Mouse (Mus musculus): ENCODE data around the gene Dcaf5. TPM values are rescaled to one million over a fixed set of nuclear protein-coding genes. Genes with fewer than 3 reads are reported as not detected.

Dcaf5 gene
- polyA plus RNA-seq, 1 experiment: 19.9 TPM

DNA sequence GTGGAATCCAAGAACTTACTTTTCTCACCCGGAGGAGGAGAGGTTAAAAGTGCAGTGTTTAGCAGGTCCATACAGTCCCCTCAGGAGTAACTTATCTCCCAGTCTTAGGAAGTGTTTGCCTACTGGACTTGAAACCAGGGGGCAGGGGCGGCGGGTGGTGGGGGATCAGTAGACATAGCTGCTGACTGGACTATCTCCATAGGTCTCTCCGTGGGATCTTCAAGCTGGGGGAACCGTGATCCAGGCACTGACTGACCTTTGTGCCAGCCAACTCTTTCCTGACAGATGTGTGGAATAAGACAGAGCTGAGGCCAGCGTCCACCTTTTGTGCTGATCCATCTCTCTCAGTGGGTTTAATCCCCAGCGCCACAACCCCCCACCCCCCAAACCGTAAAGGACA, 105.6 kb downstream of the Dcaf5 start:
- Histone ChIP-seq H3K4me1 (ENCODE audit: control insufficient read depth, insufficient read depth, low read length) (0 out of 2 replicates have a peak, but pooled peaks cover 2% of the 10 kb centered on the region), H3K4me3 (replicated peaks; ENCODE audit: extremely low read depth, low read depth, low read length) (no peak overlapping the region)
- TF ChIP-seq CTCF (IDR thresholded peaks at IDR 0.05; ENCODE audit: insufficient read depth, low read length): no peak
- WGBS: 77% methylated on average over 8 of the region's 8 CpGs
- no peak for DNase-seq

DNA sequence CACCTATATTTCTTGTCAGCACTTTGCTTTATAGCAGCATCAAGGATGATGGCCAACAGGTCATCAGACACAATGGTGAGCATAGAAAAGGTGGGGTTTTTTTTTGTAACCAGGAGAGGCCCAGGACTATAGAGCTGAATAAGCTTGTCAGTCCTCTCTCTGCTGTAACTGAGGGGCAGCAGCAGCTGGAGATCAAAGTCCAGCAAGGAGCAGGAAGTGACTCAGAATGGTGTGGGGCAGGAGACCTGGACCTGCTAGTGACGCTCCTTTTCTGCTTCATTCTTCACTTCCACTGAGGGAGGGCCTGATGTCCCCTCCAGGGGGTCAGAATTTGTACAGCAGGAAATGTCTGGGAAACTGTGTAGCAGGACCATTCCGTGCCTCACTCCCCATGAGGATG, 106.8 kb downstream of the Dcaf5 start:
- H3K4me3 ChIP-seq (replicated peaks; ENCODE audit: extremely low read depth, low read depth, low read length): no peak overlapping the region
- TF ChIP-seq POLR2A (IDR thresholded peaks at IDR 0.05; ENCODE audit: borderline replicate concordance, extremely low read depth, low read depth, low read length) (no peak), CTCF (IDR thresholded peaks at IDR 0.05; ENCODE audit: insufficient read depth, low read length) (no peak)
- no peak for DNase-seq
- 0 out of 2 replicates have a peak, but pooled peaks cover 2% of the 10 kb centered on the region for H3K4me1 ChIP-seq (ENCODE audit: control insufficient read depth, insufficient read depth, low read length)
- 49% methylated on average over 2 of the region's 2 CpGs for WGBS

DNA sequence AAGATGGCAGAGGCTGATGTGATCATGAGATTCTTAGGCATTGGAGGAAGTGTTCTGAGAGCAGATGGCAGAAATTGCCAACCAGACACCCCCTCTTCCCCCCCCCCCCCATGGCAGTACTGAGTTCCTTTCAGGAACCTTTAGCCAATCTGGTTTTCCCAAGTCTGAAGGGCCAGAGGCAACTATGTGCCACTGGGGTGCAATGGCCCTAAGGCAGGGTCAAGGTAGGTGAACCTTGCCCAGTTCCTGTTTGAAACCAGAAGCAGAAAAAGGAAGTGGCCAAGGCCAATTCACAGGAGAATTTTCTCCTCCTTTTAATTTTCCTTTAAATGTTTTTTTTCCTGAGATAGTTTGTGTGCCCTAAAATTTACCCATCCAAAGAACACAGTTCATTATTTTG, 110.4 kb downstream of the Dcaf5 start:
- no peaks in the 10 kb centered on the region for H3K4me1 ChIP-seq (ENCODE audit: control insufficient read depth, insufficient read depth, low read length)
- no peak for DNase-seq
- no peak overlapping the region for H3K4me3 ChIP-seq (replicated peaks; ENCODE audit: extremely low read depth, low read depth, low read length)
- TF ChIP-seq CTCF (IDR thresholded peaks at IDR 0.05; ENCODE audit: insufficient read depth, low read length) (no peak), POLR2A (IDR thresholded peaks at IDR 0.05; ENCODE audit: borderline replicate concordance, extremely low read depth, low read depth, low read length) (no peak)

DNA sequence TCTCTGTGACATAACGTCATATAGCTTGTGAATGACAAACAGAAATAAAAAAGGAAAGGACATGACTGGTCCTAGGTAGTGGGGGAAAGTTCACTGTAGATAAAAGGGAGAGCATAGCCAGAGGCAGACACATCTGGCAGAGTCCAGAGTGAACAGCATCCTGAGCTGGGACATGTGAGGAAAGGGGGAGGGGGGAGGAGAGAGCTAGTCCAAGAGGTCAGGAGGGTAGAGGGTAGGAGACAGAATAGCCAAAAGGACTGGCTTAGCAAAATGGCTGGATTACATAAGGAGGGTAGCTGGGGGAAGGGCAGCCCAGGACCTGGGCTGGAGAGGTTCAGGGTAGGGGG, 111.6 kb downstream of the Dcaf5 start:
- no peak for TF ChIP-seq CTCF (IDR thresholded peaks at IDR 0.05; ENCODE audit: insufficient read depth, low read length)
- no peak for TF ChIP-seq POLR2A (IDR thresholded peaks at IDR 0.05; ENCODE audit: borderline replicate concordance, extremely low read depth, low read depth, low read length)
- WGBS: 67% methylated on average over 1 of the region's 1 CpGs
- no peaks in the 10 kb centered on the region; the same call in 1 of the 2 replicates for H3K4me1 ChIP-seq (ENCODE audit: control insufficient read depth, insufficient read depth, low read length)
- no peak for DNase-seq
- H3K4me3 ChIP-seq (replicated peaks; ENCODE audit: extremely low read depth, low read depth, low read length): no peak overlapping the region

DNA sequence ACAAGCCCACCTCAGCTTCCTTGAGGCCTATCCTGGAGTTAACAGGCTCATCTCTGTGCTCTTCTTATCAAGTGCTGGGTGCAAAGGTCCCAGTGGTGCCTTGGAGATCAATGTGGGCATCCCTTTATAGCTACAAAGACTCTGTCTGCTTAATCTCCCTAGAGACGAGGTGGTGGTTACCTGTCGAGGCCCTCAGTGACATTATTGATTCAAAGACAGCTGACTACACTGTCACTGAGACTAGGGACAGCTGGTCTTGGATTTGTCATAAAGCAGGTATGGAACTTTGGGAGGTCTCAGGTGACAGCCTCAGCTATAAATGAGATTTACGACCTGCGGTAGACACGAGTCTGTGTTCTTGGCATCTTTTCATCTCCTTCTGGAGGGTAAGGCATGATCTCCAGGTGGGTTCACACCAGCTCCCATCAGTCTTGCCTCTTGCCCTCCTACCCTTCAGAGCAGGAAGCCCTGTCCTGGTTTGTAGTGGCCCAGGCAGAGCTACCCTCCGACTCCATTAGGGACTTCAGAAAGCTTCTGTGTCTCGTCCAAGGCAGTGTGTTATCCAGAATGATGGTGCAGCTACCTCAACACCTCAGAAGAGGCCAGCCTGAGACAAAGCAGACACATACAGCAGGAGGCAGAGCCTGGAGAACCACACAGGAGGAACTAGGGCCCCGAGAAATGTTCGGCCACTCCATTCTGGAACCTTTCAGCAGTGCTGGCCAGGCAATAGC, 112.2 kb downstream of the Dcaf5 start:
- Histone ChIP-seq H3K4me1 (ENCODE audit: control insufficient read depth, insufficient read depth, low read length) (no peaks in the 10 kb centered on the region; the same call in 1 of the 2 replicates), H3K4me3 (replicated peaks; ENCODE audit: extremely low read depth, low read depth, low read length) (no peak overlapping the region)
- TF ChIP-seq POLR2A (IDR thresholded peaks at IDR 0.05; ENCODE audit: borderline replicate concordance, extremely low read depth, low read depth, low read length): no peak
- no peak for TF ChIP-seq CTCF (IDR thresholded peaks at IDR 0.05; ENCODE audit: insufficient read depth, low read length)
- 85% methylated on average over 9 of the region's 9 CpGs for WGBS
- no peak for DNase-seq

DNA sequence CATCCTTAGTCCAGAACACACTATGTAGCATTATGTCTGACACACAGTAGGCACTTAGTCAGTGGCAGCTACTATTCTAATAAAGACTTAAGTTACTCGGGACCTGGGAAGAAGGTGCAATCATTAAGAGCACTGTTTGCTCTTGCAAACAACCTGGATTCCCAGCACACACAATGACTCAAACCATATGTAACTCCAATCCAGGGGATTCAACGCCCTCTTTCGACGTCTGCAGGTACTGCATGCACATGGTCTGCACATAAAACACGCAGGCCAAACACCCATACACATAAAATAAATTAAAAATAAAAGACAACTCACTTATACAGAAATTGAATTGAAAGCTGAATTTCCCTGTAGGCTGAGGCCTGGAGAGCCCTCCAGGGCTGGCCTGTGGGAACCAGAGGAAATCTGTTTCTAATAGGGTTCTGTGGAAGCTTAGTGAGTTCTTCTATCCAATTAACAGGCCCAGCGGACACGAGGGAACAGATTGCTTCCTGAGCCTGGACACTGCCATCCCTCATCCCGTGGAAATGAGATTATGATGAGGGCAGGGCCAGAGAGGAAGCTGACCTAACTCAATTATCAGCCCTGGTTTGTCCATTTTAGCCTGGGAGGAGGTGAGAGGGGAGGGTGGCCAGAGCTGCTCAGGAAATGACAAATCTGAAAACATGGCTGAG, 112.9 kb downstream of the Dcaf5 start:
- Histone ChIP-seq H3K4me1 (ENCODE audit: control insufficient read depth, insufficient read depth, low read length) (no peaks in the 10 kb centered on the region; the same call in 1 of the 2 replicates), H3K4me3 (replicated peaks; ENCODE audit: extremely low read depth, low read depth, low read length) (no peak overlapping the region)
- 64% methylated on average over 8 of the region's 8 CpGs for WGBS
- DNase-seq: no peak
- no peak for TF ChIP-seq CTCF (IDR thresholded peaks at IDR 0.05; ENCODE audit: insufficient read depth, low read length)
- TF ChIP-seq POLR2A (IDR thresholded peaks at IDR 0.05; ENCODE audit: borderline replicate concordance, extremely low read depth, low read depth, low read length): no peak

DNA sequence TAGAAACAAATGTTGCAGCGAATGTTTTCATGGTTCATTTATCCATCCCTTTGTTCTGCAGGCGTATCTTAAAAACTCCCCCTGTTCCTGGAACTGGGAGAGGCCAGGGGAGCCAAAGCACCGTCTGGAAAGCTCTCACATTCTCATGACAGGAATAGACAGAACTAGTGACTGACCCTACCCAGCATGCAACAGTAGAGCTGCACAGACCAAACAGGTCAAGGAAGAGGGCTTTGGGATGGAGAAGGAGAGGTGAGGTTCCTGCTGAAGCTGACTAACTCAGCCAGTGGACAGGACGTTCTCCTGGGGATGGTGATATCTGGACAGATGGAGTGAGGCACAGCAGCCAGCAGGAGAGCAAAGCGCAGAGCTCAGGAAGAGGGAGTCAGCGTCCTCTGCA, 113.9 kb downstream of the Dcaf5 start:
- Histone ChIP-seq H3K4me1 (ENCODE audit: control insufficient read depth, insufficient read depth, low read length) (no peaks in the 10 kb centered on the region; the same call in 1 of the 2 replicates), H3K4me3 (replicated peaks; ENCODE audit: extremely low read depth, low read depth, low read length) (no peak overlapping the region)
- 79% methylated on average over 6 of the region's 6 CpGs for WGBS
- DNase-seq: no peak
- TF ChIP-seq CTCF (IDR thresholded peaks at IDR 0.05; ENCODE audit: insufficient read depth, low read length): no peak
- TF ChIP-seq POLR2A (IDR thresholded peaks at IDR 0.05; ENCODE audit: borderline replicate concordance, extremely low read depth, low read depth, low read length): no peak

DNA sequence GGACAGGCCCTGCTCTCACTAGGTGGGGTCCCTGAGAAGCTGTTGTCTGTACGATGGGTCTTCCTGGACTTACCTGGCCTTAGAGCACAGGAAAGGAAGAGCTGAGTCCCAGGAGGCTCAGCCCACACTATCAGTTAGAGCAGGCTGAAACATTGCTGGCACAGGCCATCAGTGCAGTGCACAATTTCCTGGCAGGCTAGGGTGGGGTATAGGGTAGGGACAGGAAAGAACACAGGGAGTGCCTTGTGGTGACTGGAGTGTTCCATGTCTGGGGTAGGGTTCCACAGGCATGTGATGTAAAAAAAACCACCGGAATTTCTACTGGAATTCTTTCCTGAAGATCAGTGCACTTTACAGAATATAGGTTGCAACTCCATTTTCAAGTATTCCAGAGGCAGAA, 117.3 kb downstream of the Dcaf5 start:
- 55% methylated on average over 2 of the region's 2 CpGs for WGBS
- no peaks in the 10 kb centered on the region; the same call in 1 of the 2 replicates for H3K4me1 ChIP-seq (ENCODE audit: control insufficient read depth, insufficient read depth, low read length)
- DNase-seq: no peak

DNA sequence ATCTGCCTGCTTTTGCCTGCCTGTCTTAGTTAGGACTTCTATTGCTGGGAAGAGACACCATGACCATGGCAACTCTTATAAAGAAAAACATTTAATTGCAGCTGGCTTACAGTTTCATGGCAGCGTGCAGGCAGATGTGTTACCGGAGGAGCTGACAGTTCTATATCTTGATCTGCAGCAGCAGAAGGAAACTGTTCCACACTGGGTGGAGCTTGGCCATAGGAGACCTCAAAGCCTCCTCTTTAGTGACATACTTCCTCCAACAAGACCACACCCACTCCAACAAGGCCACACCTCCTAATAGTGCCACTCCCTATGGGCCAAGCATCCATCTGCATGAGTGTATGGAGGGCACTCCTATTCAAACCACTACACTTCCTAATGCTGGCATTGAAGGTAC, 121.1 kb downstream of the Dcaf5 start:
- H3K4me3 ChIP-seq (replicated peaks; ENCODE audit: extremely low read depth, low read depth, low read length): no peak overlapping the region
- H3K4me1 ChIP-seq (ENCODE audit: control insufficient read depth, insufficient read depth, low read length): no peaks in the 10 kb centered on the region; the same call in 1 of the 2 replicates
- no peak for DNase-seq
- WGBS: 81% methylated on average over 2 of the region's 2 CpGs
- TF ChIP-seq POLR2A (IDR thresholded peaks at IDR 0.05; ENCODE audit: borderline replicate concordance, extremely low read depth, low read depth, low read length) (no peak), CTCF (IDR thresholded peaks at IDR 0.05; ENCODE audit: insufficient read depth, low read length) (no peak)

More for the DNA sequence above, 117.3 kb downstream of the Dcaf5 start:
- TF ChIP-seq CTCF (IDR thresholded peaks at IDR 0.05; ENCODE audit: insufficient read depth, low read length) (no peak), POLR2A (IDR thresholded peaks at IDR 0.05; ENCODE audit: borderline replicate concordance, extremely low read depth, low read depth, low read length) (peak; percentile 20; the same call in 1 of the 2 replicates)
- no peak overlapping the region for H3K4me3 ChIP-seq (replicated peaks; ENCODE audit: extremely low read depth, low read depth, low read length)
